Mouse (Mus musculus) C2C12 (cell line): ENCODE measurements at regions not wholly inside any gene's neighbourhood (a gene's known extent, or its start where the extent isn't known, plus 50 kb on each side); places are given as distances from the start of the nearest gene placed in this dataset.

Experiments
- CEBPB ChIP-seq: IDR thresholded peaks from one replicate; pipeline ENCODE4 v1.6.1; 2011; ENCODE audit warnings: low read depth, mild to moderate bottlenecking, control low read depth, moderate library complexity
- CTCF ChIP-seq: IDR thresholded peaks from one replicate; pipeline ENCODE4 v1.5.1; 2011; ENCODE audit not compliant: control insufficient read depth, insufficient read depth, insufficient read length
- FOSL1 ChIP-seq: IDR thresholded peaks from one replicate; pipeline ENCODE4 v1.8.0; 2011; ENCODE audit warnings: mild to moderate bottlenecking, low read length; ENCODE audit not compliant: poor library complexity, insufficient read depth, severe bottlenecking
- MAX ChIP-seq: IDR thresholded peaks from one replicate; pipeline ENCODE4 v1.6.1; 2011; ENCODE audit warnings: mild to moderate bottlenecking, control low read depth
- MYOD1 ChIP-seq: IDR thresholded peaks from one replicate; pipeline ENCODE4 v1.6.1; 2011; ENCODE audit warnings: low read depth; ENCODE audit not compliant: control insufficient read depth, insufficient read length
- MYOG ChIP-seq: IDR thresholded peaks from one replicate; pipeline ENCODE4 v1.6.1; 2011; ENCODE audit not compliant: control insufficient read depth, insufficient read length; ENCODE audit errors: extremely low read depth
- USF1 ChIP-seq: IDR thresholded peaks from one replicate; pipeline ENCODE4 v1.6.1; 2011; ENCODE audit warnings: low read depth, mild to moderate bottlenecking, control low read depth, moderate library complexity

DNA sequence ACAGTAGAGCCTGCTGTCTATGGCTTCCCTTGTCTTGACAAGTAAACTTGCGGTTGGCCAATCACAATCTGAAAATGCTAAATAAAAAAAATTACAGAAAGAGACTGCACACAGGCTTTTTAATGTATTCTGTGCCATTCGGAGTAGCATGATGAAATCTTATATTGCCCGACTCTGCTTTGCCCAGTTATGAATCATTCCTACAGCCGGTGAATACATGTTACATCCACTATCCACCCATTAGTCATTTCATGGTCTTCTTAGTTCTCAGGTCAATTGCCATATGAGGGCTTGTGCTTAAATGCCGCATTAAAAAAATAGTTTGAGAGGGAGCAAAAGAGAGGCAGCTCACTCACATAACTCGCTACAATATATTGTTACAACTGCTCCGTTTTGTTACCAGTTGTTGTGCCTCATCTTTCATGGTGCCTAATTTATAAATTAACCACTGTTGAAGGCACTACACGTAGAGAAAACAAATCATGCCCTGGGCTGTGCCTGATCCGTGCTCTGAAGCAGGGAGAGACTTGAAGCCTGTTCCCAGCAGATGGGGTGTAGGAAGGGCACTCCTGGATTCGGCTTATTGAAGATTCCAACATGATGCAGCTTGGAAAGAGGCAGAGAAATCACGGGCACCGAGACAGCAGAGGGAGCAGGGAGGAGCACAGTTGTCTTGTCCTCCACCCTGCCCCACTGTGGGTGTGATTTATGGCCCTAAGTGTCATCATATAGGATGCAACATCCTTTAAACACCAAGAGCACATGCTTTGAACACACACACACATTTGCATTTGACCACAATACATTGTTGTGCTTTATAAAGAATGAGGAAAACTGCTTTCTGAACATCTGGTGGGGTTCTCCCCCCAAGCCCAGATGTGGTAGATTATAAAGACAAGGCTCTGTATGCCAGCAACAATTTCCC is 427.0 kb upstream of the Zmiz1 start:
- TF ChIP-seq CTCF (no peak), USF1 (no peak), MAX (no peak), FOSL1 (no peak), MYOD1 (no peak), MYOG (no peak), CEBPB (peak; percentile 25)
